Mouse (Mus musculus): ENCODE results near the gene Atg7. TPM values are rescaled to one million over a fixed set of nuclear protein-coding genes. Genes with fewer than 3 reads are reported as not detected.

The Atg7 gene
- total and polyA plus RNA-seq, 3 experiments: 11.1 to 15.7 (median 14.8) TPM

DNA sequence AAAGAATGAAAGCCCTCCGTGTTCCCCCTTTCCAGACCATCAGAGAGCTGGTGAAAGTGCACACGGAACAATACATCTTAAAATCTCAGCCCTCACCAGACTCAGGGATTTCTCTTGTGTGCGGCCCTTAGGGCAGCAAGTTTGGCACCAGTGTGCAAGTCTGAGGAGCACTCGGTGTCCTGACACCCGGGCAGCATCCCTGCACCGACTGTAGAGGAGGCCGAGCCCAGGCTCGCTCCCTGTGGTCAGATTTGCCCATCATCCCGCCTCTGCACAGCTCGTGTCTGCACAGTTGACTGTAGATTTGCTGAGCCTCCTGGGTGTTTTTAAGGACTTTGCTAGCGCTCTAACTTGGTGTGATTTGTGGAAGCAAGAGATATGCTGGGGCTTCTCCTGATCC lies 94.3 kb downstream of the Atg7 start:
- no peaks in the 10 kb centered on the region for H3K79me2 ChIP-seq (replicated peaks; ENCODE audit: control insufficient read depth, extremely low read depth, insufficient read depth, poor library complexity, severe bottlenecking)
- no peak overlapping the region for H3K4me3 ChIP-seq (replicated peaks in 1 of 3; ENCODE audit: low read depth in 2 of 3, low read length in 2 of 3, poor library complexity in 1 of 3)
- H3K4me2 ChIP-seq (ENCODE audit: insufficient read depth, low read depth, poor library complexity, severe bottlenecking): no peak overlapping the region
- peaks cover 6 to 31% of the 10 kb centered on the region in 2 experiments for H3K36me3 ChIP-seq (replicated peaks in 1 of 2; ENCODE audit: control insufficient read depth in 1 of 2, insufficient read depth in 1 of 2, low read length in 1 of 2)
- no peak overlapping the region for H3K9ac ChIP-seq (ENCODE audit: insufficient read depth, low read depth)
- peaks cover 0 to 17% of the 10 kb centered on the region in 2 experiments; a peak in 3 of 4 replicates for H3K4me1 ChIP-seq (ENCODE audit: control insufficient read depth in 1 of 2, insufficient read depth in 2 of 2)
- H3K27ac ChIP-seq (ENCODE audit: insufficient read depth, low read depth): no peak overlapping the region
- TF ChIP-seq ZC3H11A (IDR thresholded peaks at IDR 0.05; ENCODE audit: low read depth, low read length) (no peak), MAX (IDR thresholded peaks at IDR 0.05; ENCODE audit: low read length) (no peak), POLR2A (IDR thresholded peaks at IDR 0.05; ENCODE audit: low read depth, low read length) (no peak), E2F4 (IDR thresholded peaks at IDR 0.05; ENCODE audit: insufficient replicate concordance, low read depth, low read length) (no peak), ZMIZ1 (IDR thresholded peaks at IDR 0.05; ENCODE audit: low read depth, low read length) (no peak), IRF4 (IDR thresholded peaks at IDR 0.05; ENCODE audit: low read depth, low read length) (no peak), MXI1 (IDR thresholded peaks at IDR 0.05; ENCODE audit: low read depth, low read length) (no peak), JUND (conservative IDR thresholded peaks at IDR 0.05; ENCODE audit: low read depth, low read length) (no peak), MAZ (IDR thresholded peaks at IDR 0.05; ENCODE audit: low read depth, low read length) (no peak), BHLHE40 (IDR thresholded peaks at IDR 0.05; ENCODE audit: low read depth, low read length) (no peak), SMC3 (IDR thresholded peaks at IDR 0.05; ENCODE audit: low read depth, low read length) (no peak), ELF1 (IDR thresholded peaks at IDR 0.05; ENCODE audit: low read depth, low read length) (no peak), HCFC1 (IDR thresholded peaks at IDR 0.05; ENCODE audit: low read depth, low read length) (no peak), NELFE (IDR thresholded peaks at IDR 0.05; ENCODE audit: low read depth, low read length) (no peak), MAFK (IDR thresholded peaks at IDR 0.05; ENCODE audit: insufficient replicate concordance, low read length) (no peak)
- dilution Hi-C loops (cut with MboI; ENCODE audit: extremely low pct_ligation_motif_present, extremely low pct_unique_long_range_greater_than_20kb, low sequenced_read_pairs): no loop called here
- peaks cover 3% of the 10 kb centered on the region for H3K9me3 ChIP-seq (replicated peaks; ENCODE audit: low read length)
- no peak for DNase-seq (ENCODE audit: extremely low read depth)
- H3K27me3 ChIP-seq (replicated peaks): no peaks in the 10 kb centered on the region
- in situ Hi-C loops (cut with MboI; ENCODE audit: low pct_ligation_motif_present, low pct_unique_long_range_greater_than_20kb, low sequenced_read_pairs): no loop called here

DNA sequence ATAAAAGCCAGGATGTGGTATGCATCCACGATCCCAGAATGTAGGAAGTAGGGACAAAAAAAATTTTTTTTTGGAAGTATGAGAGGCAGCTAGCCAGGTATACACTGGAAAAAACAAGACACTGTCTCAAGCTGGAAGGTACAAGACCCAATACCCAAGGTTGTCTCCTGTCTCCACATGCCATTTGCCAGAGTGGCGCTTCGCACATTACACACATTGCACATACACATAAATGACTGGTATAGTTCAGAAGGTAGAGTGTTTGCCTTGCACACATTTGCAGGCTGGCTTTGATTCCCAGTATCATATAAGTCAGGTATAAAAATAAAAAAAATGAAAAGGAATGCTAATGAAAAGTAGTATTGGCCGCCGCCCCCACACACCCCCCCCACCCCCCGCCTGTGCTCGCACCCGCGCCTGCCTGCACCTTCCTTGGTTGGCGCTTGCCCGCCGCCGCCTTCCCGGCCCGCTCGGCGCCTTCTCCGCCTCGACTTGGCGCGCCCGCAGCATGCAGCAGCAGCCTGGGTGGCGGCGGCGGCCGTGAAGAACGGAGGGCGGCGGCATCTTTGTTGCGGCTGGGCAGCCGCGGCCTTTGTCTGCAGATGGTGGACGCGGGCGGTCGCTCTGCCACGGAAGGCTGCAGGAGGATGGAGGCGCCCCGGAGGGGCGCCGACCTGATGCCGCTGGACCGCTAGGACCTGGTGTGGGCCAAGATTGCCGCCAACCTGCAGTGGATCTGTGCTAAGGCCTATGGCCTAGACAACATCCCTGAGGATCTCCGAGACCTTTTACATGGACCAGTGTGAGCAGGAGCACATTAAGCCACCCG lies 95.2 kb downstream of the Atg7 start:
- peaks cover 10 to 24% of the 10 kb centered on the region in 2 experiments; a peak in 3 of 4 replicates for H3K4me1 ChIP-seq (ENCODE audit: control insufficient read depth in 1 of 2, insufficient read depth in 2 of 2)
- no peak overlapping the region for H3K27ac ChIP-seq (ENCODE audit: insufficient read depth, low read depth)
- dilution Hi-C loops (cut with MboI; ENCODE audit: extremely low pct_ligation_motif_present, extremely low pct_unique_long_range_greater_than_20kb, low sequenced_read_pairs): no loop called here
- no peak overlapping the region for H3K4me2 ChIP-seq (ENCODE audit: insufficient read depth, low read depth, poor library complexity, severe bottlenecking)
- no peak overlapping the region for H3K4me3 ChIP-seq (replicated peaks in 1 of 3; ENCODE audit: low read depth in 2 of 3, low read length in 2 of 3, poor library complexity in 1 of 3)
- no peak overlapping the region for H3K9ac ChIP-seq (ENCODE audit: insufficient read depth, low read depth)
- H3K9me3 ChIP-seq (replicated peaks; ENCODE audit: low read length): peaks cover 3% of the 10 kb centered on the region
- in situ Hi-C loops (cut with MboI; ENCODE audit: low pct_ligation_motif_present, low pct_unique_long_range_greater_than_20kb, low sequenced_read_pairs): no loop called here
- no peak for DNase-seq (ENCODE audit: extremely low read depth)
- TF ChIP-seq RCOR1 (conservative IDR thresholded peaks at IDR 0.05; ENCODE audit: low read depth, low read length): no peak
- no peak for TF ChIP-seq MXI1 (IDR thresholded peaks at IDR 0.05; ENCODE audit: low read depth, low read length)
- no peak for TF ChIP-seq USF2 (conservative IDR thresholded peaks at IDR 0.05; ENCODE audit: low read depth, low read length)
- TF ChIP-seq BHLHE40 (IDR thresholded peaks at IDR 0.05; ENCODE audit: low read depth, low read length): no peak
- TF ChIP-seq TCF12 (IDR thresholded peaks at IDR 0.05; ENCODE audit: low read depth, low read length): no peak
- TF ChIP-seq ZNF384 (IDR thresholded peaks at IDR 0.05; ENCODE audit: low read depth, low read length): no peak
- TF ChIP-seq UBTF (IDR thresholded peaks at IDR 0.05; ENCODE audit: low read depth, low read length): no peak
- H3K79me2 ChIP-seq (replicated peaks; ENCODE audit: control insufficient read depth, extremely low read depth, insufficient read depth, poor library complexity, severe bottlenecking): no peaks in the 10 kb centered on the region
- H3K36me3 ChIP-seq (replicated peaks in 1 of 2; ENCODE audit: control insufficient read depth in 1 of 2, insufficient read depth in 1 of 2, low read length in 1 of 2): peaks cover 6 to 27% of the 10 kb centered on the region in 2 experiments
- no peaks in the 10 kb centered on the region for H3K27me3 ChIP-seq (replicated peaks)
